Mouse (Mus musculus) kidney, postnatal 0 days (tissue): ENCODE data around the gene Hspa12a. TPM values are rescaled to one million over a fixed set of nuclear protein-coding genes. Genes with fewer than 3 reads are reported as not detected.

Source experiments
- ATAC-seq: fragments of 200-750 bp; cut with Nextera tagmentation; replicated peaks from 2 replicates; pipeline ENCODE4 v1.8.0; 2017; ENCODE audit warnings: low read depth, moderate number of reproducible peaks, moderate TSS enrichment, moderate library complexity; ENCODE audit not compliant: low FRiP score
- DNase-seq: peaks from one replicate; pipeline ENCODE4 v3.0.0-alpha.2; 2016; ENCODE audit warnings: low spot score
- H3K27ac ChIP-seq: fragments of 300-500 bp; sonication (generic); 2 replicates; pipeline ENCODE4 v1.5.1; 2014; ENCODE audit warnings: mild to moderate bottlenecking
- H3K27me3 ChIP-seq: fragments of 300-500 bp; sonication (generic); 2 replicates; pipeline ENCODE4 v1.6.1; 2014; ENCODE audit warnings: low read length, mixed read lengths; ENCODE audit not compliant: insufficient read depth
- H3K36me3 ChIP-seq: fragments of 300-500 bp; sonication (generic); 2 replicates; pipeline ENCODE4 v1.6.1; 2014; ENCODE audit warnings: low read length, mixed read lengths; ENCODE audit not compliant: insufficient read depth
- H3K4me1 ChIP-seq: fragments of 300-500 bp; sonication (generic); replicated peaks from 2 replicates; pipeline ENCODE4 v1.6.1; 2014; ENCODE audit warnings: antibody characterized with exemption, low read length, mixed read lengths; ENCODE audit not compliant: insufficient read depth
- H3K4me2 ChIP-seq: fragments of 300-500 bp; sonication (generic); 2 replicates; pipeline ENCODE4 v1.6.1; 2014; ENCODE audit warnings: mild to moderate bottlenecking, low read length, moderate library complexity, mixed read lengths
- H3K4me3 ChIP-seq: fragments of 300-500 bp; sonication (generic); replicated peaks from 2 replicates; pipeline ENCODE4 v1.5.1; 2014; ENCODE audit warnings: low read depth, low read length
- H3K9ac ChIP-seq: fragments of 300-500 bp; sonication (generic); 2 replicates; pipeline ENCODE4 v1.6.1; 2014; ENCODE audit warnings: low read depth, low read length
- H3K9me3 ChIP-seq: fragments of 300-500 bp; sonication (generic); replicated peaks from 2 replicates; pipeline ENCODE4 v1.6.1; 2016; ENCODE audit warnings: low read length, inconsistent platforms, mixed read lengths
- CTCF ChIP-seq: IDR thresholded peaks from 2 replicates; pipeline ENCODE4 v1.5.1; 2016; ENCODE audit warnings: antibody characterized with exemption, low read depth, mild to moderate bottlenecking, moderate library complexity
- WGBS: fragments of 180-500 bp; shearing (Covaris S2); extraction: QIAGEN DNeasy Blood & Tissue Kit; methylation state at CpG from one replicate; pipeline ENCODE4 v1.1.7; 2014; 5-methylcytosine and 5-hydroxymethylcytosine counted together
- polyA plus RNA-seq: library from polyadenylated mRNA; unstranded; fragments of >200 nt; fragmentation: Nextera tagmentation; extraction: Ambion mirVana; gene quantifications from 2 replicates; pipeline ENCODE4 v1.2.1, GENCODE M21; 2015

Gene Hspa12a
- polyA plus RNA-seq: 13.4 and 14.5 TPM in 2 replicates

DNA sequence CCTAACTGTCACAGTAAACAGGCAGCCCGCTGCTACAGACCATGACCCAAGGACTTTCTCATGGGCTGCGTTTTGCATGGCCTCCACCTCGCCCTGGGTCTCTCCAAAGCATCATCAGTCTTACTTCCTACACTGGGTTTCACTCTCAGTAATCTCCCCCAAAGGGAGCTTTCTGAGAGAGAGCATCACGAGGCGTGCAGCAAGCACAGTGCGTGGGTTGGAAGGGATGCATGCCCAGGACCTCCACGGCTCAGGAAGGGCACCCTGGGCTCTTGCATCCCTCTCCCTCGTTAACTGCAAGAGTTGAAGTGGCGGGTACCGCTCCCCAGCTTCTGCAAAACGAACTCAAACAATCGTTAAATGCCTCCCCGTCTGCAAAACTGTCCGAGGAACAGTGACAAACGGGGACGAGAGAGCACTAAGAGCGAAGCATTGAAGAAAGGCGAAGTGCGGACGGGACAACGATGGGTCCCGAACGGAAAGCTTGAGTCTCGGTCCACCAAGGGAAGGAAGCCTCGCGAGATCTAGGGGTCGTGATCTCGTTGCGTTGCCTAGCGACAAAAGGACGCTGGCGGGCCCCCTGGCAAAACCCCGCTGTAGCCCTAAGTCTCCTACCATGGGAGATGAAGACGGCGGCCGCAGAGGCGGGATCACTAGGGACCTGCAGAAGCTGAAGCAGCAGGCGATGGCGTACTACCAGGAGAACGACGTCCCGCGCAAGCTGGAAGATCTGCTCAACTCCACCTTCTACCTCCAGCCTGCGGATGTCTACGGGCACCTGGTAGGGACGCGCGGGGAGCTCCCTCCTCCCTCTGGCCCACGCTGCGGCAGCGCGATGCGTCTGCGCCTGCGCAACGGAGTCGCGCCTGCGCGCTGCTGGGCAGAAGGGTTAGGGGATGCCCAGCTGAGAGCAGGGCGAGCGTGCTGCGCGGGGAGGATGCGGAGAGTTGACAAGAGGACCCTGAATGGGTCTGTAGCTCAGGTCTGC lies at the start of gene Hspa12a, which contains the start of gene Eno4:
Gene Hspa12a, minus strand, starts transcription at position 814 of the 988 bp plus-strand sequence.
Gene Eno4, plus strand, starts transcription at position 585 of the 988 bp plus-strand sequence.
- under 1% methylated on average over 65 of the region's 65 CpGs for WGBS
- H3K9ac ChIP-seq: peak within 1 kb of the TSS; percentile 70
- TF ChIP-seq CTCF: no peak
- peak within 1 kb of the TSS; percentile 70 for H3K4me2 ChIP-seq
- ATAC-seq: peak; percentile 96
- DNase-seq: peak; percentile 97
- peak within 1 kb of the TSS; percentile 60 for H3K4me3 ChIP-seq
- no peaks in the 10 kb centered on the region for H3K4me1 ChIP-seq
- no peaks in the 10 kb centered on the region for H3K27me3 ChIP-seq
- H3K27ac ChIP-seq: peak within 1 kb of the TSS; percentile 69
- no peaks in the 10 kb centered on the region for H3K9me3 ChIP-seq
- H3K36me3 ChIP-seq: no peaks in the 10 kb centered on the region

DNA sequence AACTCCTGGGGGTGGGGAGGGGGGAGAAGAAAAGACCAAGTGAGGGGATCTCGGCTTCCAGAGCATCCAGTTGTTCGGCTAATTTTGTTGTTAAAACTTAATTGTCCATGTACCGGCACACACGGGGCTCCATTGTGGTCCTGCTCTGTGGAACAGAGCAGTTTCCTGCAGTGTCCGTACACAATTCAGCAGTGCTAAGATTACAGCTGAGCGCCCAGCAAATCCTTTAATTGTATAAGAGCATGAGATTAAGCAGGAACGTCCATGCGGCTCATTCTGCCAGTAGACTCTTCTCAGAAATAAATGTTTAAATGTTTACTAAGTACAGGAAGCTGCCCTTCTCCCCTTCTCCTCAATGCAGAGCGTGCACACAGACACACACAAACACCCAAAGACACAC lies 38.1 kb upstream of the Hspa12a start:
- Histone ChIP-seq H3K4me2 (peak overlapping the region; percentile 34; the same call in 1 of the 2 replicates), H3K27me3 (no peaks in the 10 kb centered on the region), H3K4me3 (no peak overlapping the region), H3K9ac (no peak overlapping the region), H3K4me1 (no peaks in the 10 kb centered on the region; the same call in 1 of the 2 replicates), H3K27ac (no peak overlapping the region), H3K36me3 (no peaks in the 10 kb centered on the region), H3K9me3 (no peaks in the 10 kb centered on the region)
- ATAC-seq (no peak), DNase-seq (peak; percentile 27)
- TF ChIP-seq CTCF: no peak
- WGBS: 18% methylated on average over 9 of the region's 9 CpGs

DNA sequence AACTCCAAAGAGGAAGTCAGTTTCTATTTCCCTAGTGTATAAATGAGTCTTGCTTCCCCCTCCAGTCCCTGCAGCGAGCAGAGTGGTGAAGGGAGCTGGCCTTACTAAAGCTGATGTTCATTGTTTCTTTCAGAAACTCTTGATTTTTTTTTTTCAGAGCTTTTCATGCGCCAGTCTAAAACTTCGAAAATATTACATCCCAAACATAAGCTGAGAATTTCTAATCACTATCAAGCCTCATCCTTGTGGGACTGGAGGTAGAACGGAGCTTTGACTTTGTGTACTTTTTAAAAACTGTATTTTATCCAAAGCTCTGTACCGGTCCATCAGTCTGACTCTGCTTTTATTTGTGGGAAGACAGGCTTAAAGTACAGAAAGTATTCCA lies 36.6 kb upstream of the Hspa12a start:
- ATAC-seq: no peak
- WGBS: 67% methylated on average over 5 of the region's 5 CpGs
- Histone ChIP-seq H3K36me3 (no peaks in the 10 kb centered on the region), H3K27ac (no peak overlapping the region), H3K4me3 (0 out of 2 replicates have a peak overlapping the region, but pooled peaks have one; percentile 13), H3K27me3 (no peaks in the 10 kb centered on the region), H3K9me3 (no peaks in the 10 kb centered on the region), H3K4me1 (no peaks in the 10 kb centered on the region; the same call in 1 of the 2 replicates), H3K9ac (no peak overlapping the region), H3K4me2 (peak overlapping the region; percentile 23)
- no peak for DNase-seq
- no peak for TF ChIP-seq CTCF

DNA sequence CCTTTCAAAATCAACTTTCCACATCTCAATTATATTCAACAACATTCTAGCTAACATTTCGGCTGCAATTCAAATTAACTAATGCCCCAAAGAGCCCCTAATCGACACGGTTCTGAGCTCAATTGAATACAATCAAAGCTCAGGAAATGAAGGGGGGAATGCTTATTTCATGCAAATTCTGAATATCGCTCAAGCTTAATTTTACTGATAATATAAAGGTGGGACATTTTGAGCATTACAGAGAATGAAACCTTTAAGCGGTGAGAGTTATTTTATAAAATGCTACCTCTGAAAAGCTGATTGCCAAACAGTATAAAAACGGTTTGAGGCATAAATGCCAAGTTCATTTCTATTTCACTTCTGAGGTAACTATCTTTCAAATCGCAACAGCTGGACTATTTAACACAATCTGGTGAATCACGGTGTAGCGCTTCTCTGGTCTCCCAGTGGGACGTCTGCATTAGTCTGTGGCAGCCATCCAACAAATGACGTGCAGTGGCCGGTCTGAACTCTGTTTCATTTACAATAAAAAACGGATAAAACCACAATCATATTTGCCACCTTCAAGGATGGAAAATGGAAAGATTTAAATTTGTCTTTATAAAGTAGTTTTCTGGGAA lies 36.1 kb upstream of the Hspa12a start:
- H3K9me3 ChIP-seq: no peaks in the 10 kb centered on the region
- no peak for ATAC-seq
- DNase-seq: no peak
- H3K4me3 ChIP-seq: 0 out of 2 replicates have a peak overlapping the region, but pooled peaks have one; percentile 13
- no peaks in the 10 kb centered on the region for H3K27me3 ChIP-seq
- H3K36me3 ChIP-seq: no peaks in the 10 kb centered on the region
- H3K27ac ChIP-seq: no peak overlapping the region
- H3K4me1 ChIP-seq: no peaks in the 10 kb centered on the region; the same call in 1 of the 2 replicates
- H3K4me2 ChIP-seq: peak overlapping the region; percentile 23
- H3K9ac ChIP-seq: no peak overlapping the region
- 46% methylated on average over 13 of the region's 13 CpGs for WGBS
- TF ChIP-seq CTCF: no peak

DNA sequence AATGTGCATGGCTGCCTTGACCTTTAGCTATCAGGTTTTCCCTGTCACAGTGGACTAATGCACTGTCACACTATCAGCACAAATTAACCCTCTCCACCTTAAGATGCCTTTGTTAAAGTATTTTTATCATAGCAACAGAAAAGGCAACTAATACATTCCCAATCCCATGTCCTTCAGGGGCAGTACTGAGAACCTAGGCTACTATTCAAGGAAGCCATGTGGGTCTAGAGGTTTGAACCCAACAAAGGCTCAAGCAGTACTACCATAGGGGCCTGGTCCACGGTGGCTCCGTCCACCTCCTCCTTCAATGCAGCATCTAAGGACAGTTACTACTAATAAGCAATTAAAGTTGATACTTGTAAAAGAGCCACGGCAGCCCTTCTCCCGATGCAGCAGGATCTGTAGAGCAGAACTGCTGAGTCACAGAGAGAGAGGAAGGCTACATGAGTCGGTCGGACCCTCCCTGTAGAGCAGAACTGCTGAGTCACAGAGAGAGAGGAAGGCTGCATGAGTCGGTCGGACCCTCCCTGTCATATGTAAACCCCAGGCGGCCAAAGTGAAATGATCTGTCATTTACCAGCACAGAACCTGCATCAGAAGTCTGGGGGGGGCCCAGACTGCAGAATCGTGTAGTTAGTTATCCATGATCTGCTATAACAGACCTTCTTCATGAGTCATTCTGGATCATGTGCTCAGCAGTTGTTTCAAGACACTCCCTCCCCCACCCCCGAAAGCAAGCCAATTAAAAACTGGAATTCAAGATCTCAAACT lies 35.1 kb upstream of the Hspa12a start:
- Histone ChIP-seq H3K4me2 (no peak overlapping the region), H3K4me1 (no peaks in the 10 kb centered on the region; the same call in 1 of the 2 replicates)
- no peak for DNase-seq

More for the DNA sequence above, 35.1 kb upstream of the Hspa12a start:
- no peaks in the 10 kb centered on the region for H3K36me3 ChIP-seq
- H3K9me3 ChIP-seq: no peaks in the 10 kb centered on the region
- 0 out of 2 replicates have a peak overlapping the region, but pooled peaks have one; percentile 6 for H3K9ac ChIP-seq
- no peak for TF ChIP-seq CTCF
- no peaks in the 10 kb centered on the region for H3K27me3 ChIP-seq
- H3K27ac ChIP-seq: no peak overlapping the region
- WGBS: 52% methylated on average over 11 of the region's 11 CpGs
- no peak overlapping the region for H3K4me3 ChIP-seq
- no peak; the same call in 1 of the 2 replicates for ATAC-seq
